Mouse (Mus musculus): ENCODE measurements at regions not wholly inside any gene's neighbourhood (a gene's known extent, or its start where the extent isn't known, plus 50 kb on each side); places are given as distances from the start of the nearest gene placed in this dataset.

- Histone ChIP-seq H3K4me1 (ENCODE audit: control insufficient read depth in 1 of 2, insufficient read depth in 2 of 2) (peaks cover 5 to 6% of the 10 kb centered on the region in 2 experiments), H3K4me3 (replicated peaks in 1 of 3; ENCODE audit: low read depth in 2 of 3, low read length in 2 of 3, poor library complexity in 1 of 3) (peak overlapping the region in 1 of 3 experiments; percentile 19), H3K9me3 (replicated peaks; ENCODE audit: low read length) (no peaks in the 10 kb centered on the region), H3K79me2 (replicated peaks; ENCODE audit: control insufficient read depth, extremely low read depth, insufficient read depth, poor library complexity, severe bottlenecking) (no peaks in the 10 kb centered on the region), H3K36me3 (replicated peaks in 1 of 2; ENCODE audit: control insufficient read depth in 1 of 2, insufficient read depth in 1 of 2, low read length in 1 of 2) (no peaks in the 10 kb centered on the region), H3K27me3 (replicated peaks) (no peaks in the 10 kb centered on the region), H3K4me2 (ENCODE audit: insufficient read depth, low read depth, poor library complexity, severe bottlenecking) (peak overlapping the region; percentile 6; the same call in 1 of the 2 replicates), H3K9ac (ENCODE audit: insufficient read depth, low read depth) (no peak overlapping the region), H3K27ac (ENCODE audit: insufficient read depth, low read depth) (no peak overlapping the region)
- no peak for TF ChIP-seq POLR2A (IDR thresholded peaks at IDR 0.05; ENCODE audit: low read depth, low read length)
- no peak for TF ChIP-seq PAX5 (IDR thresholded peaks at IDR 0.05; ENCODE audit: low read length)
- peak; percentile 49 for TF ChIP-seq SMC3 (IDR thresholded peaks at IDR 0.05; ENCODE audit: low read depth, low read length)
- TF ChIP-seq POLR2AphosphoS2 (IDR thresholded peaks at IDR 0.05; ENCODE audit: low read depth, low read length), result no peak
- no peak for TF ChIP-seq MXI1 (IDR thresholded peaks at IDR 0.05; ENCODE audit: low read depth, low read length)
- no peak for TF ChIP-seq NELFE (IDR thresholded peaks at IDR 0.05; ENCODE audit: low read depth, low read length)
- no peak for TF ChIP-seq MAFK (IDR thresholded peaks at IDR 0.05; ENCODE audit: insufficient replicate concordance, low read length)
- no peak for TF ChIP-seq SIN3A (IDR thresholded peaks at IDR 0.05; ENCODE audit: low read length)
- peak; percentile 33 for TF ChIP-seq RAD21 (IDR thresholded peaks at IDR 0.05; ENCODE audit: low read depth, low read length)
- TF ChIP-seq CTCF (conservative IDR thresholded peaks at IDR 0.05 in 1 of 2, IDR thresholded peaks at IDR 0.05 in 1 of 2; ENCODE audit: low read depth in 2 of 2, low read length in 2 of 2), result peak; percentile 27 to 65; a peak in 2 of 4 replicates
- in situ Hi-C loops (cut with MboI; ENCODE audit: low pct_ligation_motif_present, low pct_unique_long_range_greater_than_20kb, low sequenced_read_pairs), result no loop called here
- DNase-seq (ENCODE audit: extremely low read depth), result peak; percentile 43
- dilution Hi-C loops (cut with MboI; ENCODE audit: extremely low pct_ligation_motif_present, extremely low pct_unique_long_range_greater_than_20kb, low sequenced_read_pairs), result no loop called here
These were observed 107.8 kb upstream of the Man2a1 start for GRCm38 (mm10) chr17:64492614-64493269.

- TF ChIP-seq MYC (IDR thresholded peaks at IDR 0.05; ENCODE audit: low read depth, low read length), result no peak
- TF ChIP-seq POLR2A (IDR thresholded peaks at IDR 0.05; ENCODE audit: low read depth, low read length), result no peak
- TF ChIP-seq SMC3 (IDR thresholded peaks at IDR 0.05; ENCODE audit: low read depth, low read length), result peak; percentile 80
- TF ChIP-seq JUN (IDR thresholded peaks at IDR 0.05; ENCODE audit: insufficient read depth, low read depth, low read length), result no peak
- TF ChIP-seq CTCF (conservative IDR thresholded peaks at IDR 0.05 in 1 of 2, IDR thresholded peaks at IDR 0.05 in 1 of 2; ENCODE audit: low read depth in 2 of 2, low read length in 2 of 2), result peak; percentile 10 to 83; a peak in 2 of 4 replicates
- TF ChIP-seq RAD21 (IDR thresholded peaks at IDR 0.05; ENCODE audit: low read depth, low read length), result peak; percentile 88
- TF ChIP-seq ETS1 (conservative IDR thresholded peaks at IDR 0.05; ENCODE audit: low read depth, low read length), result no peak
- TF ChIP-seq GABPA (IDR thresholded peaks at IDR 0.05; ENCODE audit: insufficient replicate concordance, low read depth, low read length), result no peak
- TF ChIP-seq ZC3H11A (IDR thresholded peaks at IDR 0.05; ENCODE audit: low read depth, low read length), result peak; percentile 51
- TF ChIP-seq ELF1 (IDR thresholded peaks at IDR 0.05; ENCODE audit: low read depth, low read length), result 0 out of 2 replicates have a peak, but pooled peaks have one; percentile 11
- Histone ChIP-seq H3K27me3 (replicated peaks) (no peaks in the 10 kb centered on the region), H3K36me3 (replicated peaks in 1 of 2; ENCODE audit: control insufficient read depth in 1 of 2, insufficient read depth in 1 of 2, low read length in 1 of 2) (no peaks in the 10 kb centered on the region), H3K4me3 (replicated peaks in 1 of 3; ENCODE audit: low read depth in 2 of 3, low read length in 2 of 3, poor library complexity in 1 of 3) (no peak overlapping the region), H3K4me1 (ENCODE audit: control insufficient read depth in 1 of 2, insufficient read depth in 2 of 2) (no peaks in the 10 kb centered on the region), H3K27ac (ENCODE audit: insufficient read depth, low read depth) (no peak overlapping the region), H3K9ac (ENCODE audit: insufficient read depth, low read depth) (no peak overlapping the region), H3K79me2 (replicated peaks; ENCODE audit: control insufficient read depth, extremely low read depth, insufficient read depth, poor library complexity, severe bottlenecking) (no peaks in the 10 kb centered on the region), H3K4me2 (ENCODE audit: insufficient read depth, low read depth, poor library complexity, severe bottlenecking) (peak overlapping the region; percentile 16), H3K9me3 (replicated peaks; ENCODE audit: low read length) (no peaks in the 10 kb centered on the region)
- dilution Hi-C loops (cut with MboI; ENCODE audit: extremely low pct_ligation_motif_present, extremely low pct_unique_long_range_greater_than_20kb, low sequenced_read_pairs), result no loop called here
- DNase-seq (ENCODE audit: extremely low read depth), result peak; percentile 37
- in situ Hi-C loops (cut with MboI; ENCODE audit: low pct_ligation_motif_present, low pct_unique_long_range_greater_than_20kb, low sequenced_read_pairs), result no loop called here
These were observed 101.1 kb upstream of the Man2a1 start for GRCm38 (mm10) chr17:64499281-64499997.
